Mouse (Mus musculus) lung, embryonic 15.5 days (tissue): Measurements from ENCODE around the gene Fam110a. TPM values are rescaled to one million over a fixed set of nuclear protein-coding genes. Genes with fewer than 3 reads are reported as not detected.

Experiments
- ATAC-seq: fragments of 200-750 bp; cut with Nextera tagmentation; 2 replicates; pipeline ENCODE4 v1.8.0; 2017; ENCODE audit warnings: moderate number of reproducible peaks, borderline replicate concordance; ENCODE audit not compliant: low FRiP score, low TSS enrichment; ENCODE audit errors: extremely low read depth
- H3K27ac ChIP-seq: fragments of 300-500 bp; sonication (generic); 2 replicates; pipeline ENCODE4 v1.5.1; 2015; ENCODE audit warnings: moderate library complexity, mild to moderate bottlenecking, inconsistent platforms
- H3K27me3 ChIP-seq: fragments of 300-500 bp; sonication (generic); 2 replicates; pipeline ENCODE4 v1.6.1; 2015; ENCODE audit warnings: inconsistent platforms
- H3K36me3 ChIP-seq: fragments of 300-500 bp; sonication (generic); 2 replicates; pipeline ENCODE4 v1.6.1; 2015; ENCODE audit warnings: inconsistent platforms
- H3K4me1 ChIP-seq: fragments of 300-500 bp; sonication (generic); 2 replicates; pipeline ENCODE4 v1.6.1; 2015; ENCODE audit warnings: inconsistent platforms
- H3K4me2 ChIP-seq: fragments of 300-500 bp; sonication (generic); 2 replicates; pipeline ENCODE4 v1.6.1; 2015; ENCODE audit warnings: inconsistent platforms, mild to moderate bottlenecking, moderate library complexity
- H3K4me3 ChIP-seq: fragments of 300-500 bp; sonication (generic); 2 replicates; pipeline ENCODE4 v1.5.1; 2015; ENCODE audit warnings: mild to moderate bottlenecking, inconsistent platforms
- H3K9ac ChIP-seq: fragments of 300-500 bp; sonication (generic); 2 replicates; pipeline ENCODE4 v1.6.1; 2015; ENCODE audit warnings: inconsistent platforms
- H3K9me3 ChIP-seq: fragments of 300-500 bp; sonication (generic); 2 replicates; pipeline ENCODE4 v1.6.1; 2016; ENCODE audit warnings: inconsistent platforms
- WGBS: fragments of 180-500 bp; shearing (Covaris S2); methylation state at CpG from one replicate; pipeline ENCODE4 v1.1.7; 2015; 5-methylcytosine and 5-hydroxymethylcytosine counted together
- polyA plus RNA-seq: library from polyadenylated mRNA; unstranded; fragments of >200 nt; fragmentation: Nextera tagmentation; extraction: Ambion mirVana; gene quantifications from 2 replicates; pipeline ENCODE4 v1.2.1, GENCODE M21; 2015

Gene Fam110a
- 32.5 and 34.1 TPM in 2 replicates for polyA plus RNA-seq

GRCm38 (mm10) chr2:151979470-151980354 lies at the start of gene Fam110a:
Gene Fam110a (minus strand): TSS chr2:151980219.
- WGBS: under 1% methylated on average over 45 of the region's 46 CpGs
- peak; percentile 89 for ATAC-seq
- H3K36me3 ChIP-seq: no peaks in the 10 kb centered on the region
- no peaks in the 10 kb centered on the region for H3K9me3 ChIP-seq
- H3K27me3 ChIP-seq: no peaks in the 10 kb centered on the region
- peak within 1 kb of the TSS; percentile 82 for H3K9ac ChIP-seq
- peak within 1 kb of the TSS; percentile 79 for H3K4me2 ChIP-seq
- H3K4me1 ChIP-seq: peaks cover 47% of the 10 kb centered on the region
- H3K4me3 ChIP-seq: peak within 1 kb of the TSS; percentile 81
- peak within 1 kb of the TSS; percentile 80 for H3K27ac ChIP-seq

GRCm38 (mm10) chr2:152029252-152030082 lies 49.4 kb upstream of the Fam110a start:
- peak overlapping the region; percentile 46 for H3K9ac ChIP-seq
- peaks cover 50% of the 10 kb centered on the region for H3K27me3 ChIP-seq
- peak overlapping the region; percentile 64 for H3K4me3 ChIP-seq
- under 1% methylated on average over 54 of the region's 54 CpGs for WGBS
- no peak overlapping the region for H3K27ac ChIP-seq
- peak; percentile 94 for ATAC-seq
- 0 out of 2 replicates have a peak, but pooled peaks cover 7% of the 10 kb centered on the region for H3K4me1 ChIP-seq
- peak overlapping the region; percentile 98 for H3K4me2 ChIP-seq
- H3K36me3 ChIP-seq: no peaks in the 10 kb centered on the region
- H3K9me3 ChIP-seq: no peaks in the 10 kb centered on the region

GRCm38 (mm10) chr2:152024883-152025422 lies 44.9 kb upstream of the Fam110a start:
- Histone ChIP-seq H3K36me3 (no peaks in the 10 kb centered on the region), H3K4me2 (no peak overlapping the region), H3K4me3 (no peak overlapping the region), H3K4me1 (0 out of 2 replicates have a peak, but pooled peaks cover 6% of the 10 kb centered on the region), H3K27me3 (peaks cover 21% of the 10 kb centered on the region), H3K9ac (no peak overlapping the region), H3K9me3 (no peaks in the 10 kb centered on the region), H3K27ac (no peak overlapping the region)
- 54% methylated on average over 11 of the region's 11 CpGs for WGBS
- no peak for ATAC-seq

GRCm38 (mm10) chr2:152022022-152022421 lies 42.0 kb upstream of the Fam110a start:
- Histone ChIP-seq H3K27ac (no peak overlapping the region), H3K4me3 (no peak overlapping the region), H3K36me3 (no peaks in the 10 kb centered on the region), H3K4me2 (no peak overlapping the region), H3K27me3 (0 out of 2 replicates have a peak, but pooled peaks cover 3% of the 10 kb centered on the region), H3K4me1 (no peaks in the 10 kb centered on the region), H3K9me3 (no peaks in the 10 kb centered on the region), H3K9ac (no peak overlapping the region)
- no peak for ATAC-seq

- 0 out of 2 replicates have a peak, but pooled peaks cover 3% of the 10 kb centered on the region for H3K27me3 ChIP-seq
- no peaks in the 10 kb centered on the region for H3K36me3 ChIP-seq
- H3K9me3 ChIP-seq: no peaks in the 10 kb centered on the region
- H3K4me1 ChIP-seq: 0 out of 2 replicates have a peak, but pooled peaks cover 3% of the 10 kb centered on the region
- WGBS: 25% methylated on average over 6 of the region's 6 CpGs
- no peak overlapping the region for H3K4me3 ChIP-seq
- no peak overlapping the region for H3K27ac ChIP-seq
- ATAC-seq: peak; percentile 44; the same call in 1 of the 2 replicates
- H3K9ac ChIP-seq: no peak overlapping the region
- H3K4me2 ChIP-seq: no peak overlapping the region
Observed at GRCm38 (mm10) chr2:152020255-152020654, 40.2 kb upstream of the Fam110a start.

- H3K36me3 ChIP-seq: no peaks in the 10 kb centered on the region
- H3K27ac ChIP-seq: no peak overlapping the region
- H3K4me2 ChIP-seq: no peak overlapping the region
- H3K27me3 ChIP-seq: no peaks in the 10 kb centered on the region
- H3K4me3 ChIP-seq: no peak overlapping the region
- WGBS: 71% methylated on average over 9 of the region's 9 CpGs
- no peak for ATAC-seq
- H3K9ac ChIP-seq: no peak overlapping the region
- no peaks in the 10 kb centered on the region for H3K9me3 ChIP-seq
- 0 out of 2 replicates have a peak, but pooled peaks cover 3% of the 10 kb centered on the region for H3K4me1 ChIP-seq
Observed at GRCm38 (mm10) chr2:152016666-152017065, 36.6 kb upstream of the Fam110a start.

- ATAC-seq: no peak
- Histone ChIP-seq H3K4me3 (no peak overlapping the region), H3K36me3 (no peaks in the 10 kb centered on the region), H3K4me1 (0 out of 2 replicates have a peak, but pooled peaks cover 3% of the 10 kb centered on the region), H3K9me3 (no peaks in the 10 kb centered on the region), H3K27ac (no peak overlapping the region), H3K4me2 (no peak overlapping the region), H3K9ac (no peak overlapping the region), H3K27me3 (no peaks in the 10 kb centered on the region)
- WGBS: 15% methylated on average over 4 of the region's 4 CpGs
Observed at GRCm38 (mm10) chr2:152015997-152016396, 36.0 kb upstream of the Fam110a start.

- H3K27ac ChIP-seq: no peak overlapping the region
Observed at GRCm38 (mm10) chr2:152012701-152013100, 32.7 kb upstream of the Fam110a start.

GRCm38 (mm10) chr2:152012222-152012621 lies 32.2 kb upstream of the Fam110a start:
- Histone ChIP-seq H3K27ac (0 out of 2 replicates have a peak overlapping the region, but pooled peaks have one; percentile 15), H3K9me3 (no peaks in the 10 kb centered on the region), H3K9ac (no peak overlapping the region), H3K4me2 (no peak overlapping the region), H3K4me3 (no peak overlapping the region), H3K36me3 (no peaks in the 10 kb centered on the region), H3K27me3 (no peaks in the 10 kb centered on the region), H3K4me1 (0 out of 2 replicates have a peak, but pooled peaks cover 8% of the 10 kb centered on the region)
- 63% methylated on average over 4 of the region's 4 CpGs for whole genome bisulfite sequencing
- ATAC-seq: peak; percentile 36; the same call in 1 of the 2 replicates

More at GRCm38 (mm10) chr2:152012701-152013100, 32.7 kb upstream of the Fam110a start:
- Histone ChIP-seq H3K4me3 (no peak overlapping the region), H3K36me3 (no peaks in the 10 kb centered on the region), H3K9ac (no peak overlapping the region), H3K4me2 (no peak overlapping the region), H3K9me3 (no peaks in the 10 kb centered on the region), H3K27me3 (no peaks in the 10 kb centered on the region), H3K4me1 (0 out of 2 replicates have a peak, but pooled peaks cover 8% of the 10 kb centered on the region)
- WGBS: 77% methylated on average over 2 of the region's 2 CpGs
- no peak for ATAC-seq

- H3K4me3 ChIP-seq: no peak overlapping the region
- WGBS: 22% methylated on average over 2 of the region's 2 CpGs
- no peaks in the 10 kb centered on the region for H3K36me3 ChIP-seq
- ATAC-seq: peak; percentile 28; the same call in 1 of the 2 replicates
- H3K9me3 ChIP-seq: no peaks in the 10 kb centered on the region
- 0 out of 2 replicates have a peak overlapping the region, but pooled peaks have one; percentile 15 for H3K27ac ChIP-seq
- H3K4me1 ChIP-seq: 0 out of 2 replicates have a peak, but pooled peaks cover 8% of the 10 kb centered on the region
- H3K27me3 ChIP-seq: no peaks in the 10 kb centered on the region
- no peak overlapping the region for H3K4me2 ChIP-seq
- no peak overlapping the region for H3K9ac ChIP-seq
Observed at GRCm38 (mm10) chr2:152011724-152012123, 31.7 kb upstream of the Fam110a start.

- 76% methylated on average over 7 of the region's 7 CpGs for WGBS
- Histone ChIP-seq H3K27me3 (no peaks in the 10 kb centered on the region), H3K9ac (no peak overlapping the region), H3K4me2 (no peak overlapping the region), H3K4me3 (no peak overlapping the region), H3K9me3 (no peaks in the 10 kb centered on the region), H3K27ac (no peak overlapping the region), H3K36me3 (no peaks in the 10 kb centered on the region), H3K4me1 (0 out of 2 replicates have a peak, but pooled peaks cover 8% of the 10 kb centered on the region)
- no peak for ATAC-seq
Observed at GRCm38 (mm10) chr2:152010661-152011060, 30.6 kb upstream of the Fam110a start.
